Mouse (Mus musculus): ENCODE data around the gene Zfp385a. TPM values are rescaled to one million over a fixed set of nuclear protein-coding genes. Genes with fewer than 3 reads are reported as not detected.

The Zfp385a gene
- total and polyA plus RNA-seq, 3 experiments, result 1.2 to 59.9 (median 2.7) TPM

- DNase-seq (ENCODE audit: extremely low read depth), result no peak
- H3K27me3 ChIP-seq (replicated peaks), result peaks cover 8% of the 10 kb centered on the region
- peaks cover 13 to 67% of the 10 kb centered on the region in 2 experiments; a peak in 3 of 4 replicates for H3K4me1 ChIP-seq (ENCODE audit: control insufficient read depth in 1 of 2, insufficient read depth in 2 of 2)
- no peaks in the 10 kb centered on the region for H3K79me2 ChIP-seq (replicated peaks; ENCODE audit: control insufficient read depth, extremely low read depth, insufficient read depth, poor library complexity, severe bottlenecking)
- H3K9ac ChIP-seq (ENCODE audit: insufficient read depth, low read depth), result no peak overlapping the region
- no peaks in the 10 kb centered on the region for H3K36me3 ChIP-seq (replicated peaks in 1 of 2; ENCODE audit: control insufficient read depth in 1 of 2, insufficient read depth in 1 of 2, low read length in 1 of 2)
- no peak overlapping the region for H3K4me2 ChIP-seq (ENCODE audit: insufficient read depth, low read depth, poor library complexity, severe bottlenecking)
- no peaks in the 10 kb centered on the region for H3K9me3 ChIP-seq (replicated peaks; ENCODE audit: low read length)
- no peak overlapping the region for H3K4me3 ChIP-seq (replicated peaks in 1 of 3; ENCODE audit: low read depth in 2 of 3, low read length in 2 of 3, poor library complexity in 1 of 3)
- dilution Hi-C loops (cut with MboI; ENCODE audit: extremely low pct_ligation_motif_present, extremely low pct_unique_long_range_greater_than_20kb, low sequenced_read_pairs), result no loop called here
- H3K27ac ChIP-seq (ENCODE audit: insufficient read depth, low read depth), result no peak overlapping the region
- TF ChIP-seq MEF2A (IDR thresholded peaks at IDR 0.05; ENCODE audit: borderline replicate concordance, low read depth, low read length) (no peak), MAFK (IDR thresholded peaks at IDR 0.05; ENCODE audit: insufficient replicate concordance, low read length) (no peak), CTCF (conservative IDR thresholded peaks at IDR 0.05 in 1 of 2, IDR thresholded peaks at IDR 0.05 in 1 of 2; ENCODE audit: low read depth in 2 of 2, low read length in 2 of 2) (no peak), ZNF384 (IDR thresholded peaks at IDR 0.05; ENCODE audit: low read depth, low read length) (no peak), SIN3A (IDR thresholded peaks at IDR 0.05; ENCODE audit: low read length) (no peak), USF1 (IDR thresholded peaks at IDR 0.05; ENCODE audit: low read depth, low read length) (no peak), BHLHE40 (IDR thresholded peaks at IDR 0.05; ENCODE audit: low read depth, low read length) (no peak), ZKSCAN1 (IDR thresholded peaks at IDR 0.05; ENCODE audit: borderline replicate concordance, low read depth, low read length) (no peak), JUN (IDR thresholded peaks at IDR 0.05; ENCODE audit: insufficient read depth, low read depth, low read length) (no peak), MXI1 (IDR thresholded peaks at IDR 0.05; ENCODE audit: low read depth, low read length) (no peak), E2F4 (IDR thresholded peaks at IDR 0.05; ENCODE audit: insufficient replicate concordance, low read depth, low read length) (no peak), ETS1 (conservative IDR thresholded peaks at IDR 0.05; ENCODE audit: low read depth, low read length) (no peak), SMC3 (IDR thresholded peaks at IDR 0.05; ENCODE audit: low read depth, low read length) (no peak), PAX5 (IDR thresholded peaks at IDR 0.05; ENCODE audit: low read length) (no peak)
- in situ Hi-C loops (cut with MboI; ENCODE audit: low pct_ligation_motif_present, low pct_unique_long_range_greater_than_20kb, low sequenced_read_pairs), result no loop called here
These were observed 1.1 kb downstream of the Zfp385a start for GRCm38 (mm10) chr15:103338829-103339165.

- Histone ChIP-seq H3K27ac (ENCODE audit: insufficient read depth, low read depth) (no peak overlapping the region), H3K79me2 (replicated peaks; ENCODE audit: control insufficient read depth, extremely low read depth, insufficient read depth, poor library complexity, severe bottlenecking) (no peaks in the 10 kb centered on the region), H3K9ac (ENCODE audit: insufficient read depth, low read depth) (no peak overlapping the region), H3K27me3 (replicated peaks) (peaks cover 8% of the 10 kb centered on the region), H3K36me3 (replicated peaks in 1 of 2; ENCODE audit: control insufficient read depth in 1 of 2, insufficient read depth in 1 of 2, low read length in 1 of 2) (no peaks in the 10 kb centered on the region), H3K4me3 (replicated peaks in 1 of 3; ENCODE audit: low read depth in 2 of 3, low read length in 2 of 3, poor library complexity in 1 of 3) (no peak overlapping the region), H3K4me1 (ENCODE audit: control insufficient read depth in 1 of 2, insufficient read depth in 2 of 2) (peaks cover 23 to 73% of the 10 kb centered on the region in 2 experiments), H3K4me2 (ENCODE audit: insufficient read depth, low read depth, poor library complexity, severe bottlenecking) (peak overlapping the region; percentile 52), H3K9me3 (replicated peaks; ENCODE audit: low read length) (no peaks in the 10 kb centered on the region)
- 0 out of 2 replicates have a peak, but pooled peaks have one; percentile 10 for TF ChIP-seq TBP (conservative IDR thresholded peaks at IDR 0.05; ENCODE audit: low read depth, low read length)
- TF ChIP-seq E2F4 (IDR thresholded peaks at IDR 0.05; ENCODE audit: insufficient replicate concordance, low read depth, low read length), result no peak
- TF ChIP-seq BHLHE40 (IDR thresholded peaks at IDR 0.05; ENCODE audit: low read depth, low read length), result 0 out of 2 replicates have a peak, but pooled peaks have one; percentile 18
- no peak for TF ChIP-seq NELFE (IDR thresholded peaks at IDR 0.05; ENCODE audit: low read depth, low read length)
- no peak for TF ChIP-seq USF2 (conservative IDR thresholded peaks at IDR 0.05; ENCODE audit: low read depth, low read length)
- peak; percentile 57 for DNase-seq (ENCODE audit: extremely low read depth)
- dilution Hi-C loops (cut with MboI; ENCODE audit: extremely low pct_ligation_motif_present, extremely low pct_unique_long_range_greater_than_20kb, low sequenced_read_pairs) (no loop called here), in situ Hi-C loops (cut with MboI; ENCODE audit: low pct_ligation_motif_present, low pct_unique_long_range_greater_than_20kb, low sequenced_read_pairs) (no loop called here)
These were observed 2.8 kb downstream of the Zfp385a start for GRCm38 (mm10) chr15:103336996-103337667.

Data from CH12.LX (cell line).